ENCODE assay signal across 25 mouse cellular contexts in genomic region chr3:50660566-50660965, GRCm38 (mm10).
"Had no signal": no experiment of that assay in that cellular context is flagged by ENCODE, and none has a peak within 500 bp of the region (broad histone marks: within the 10 kb centered on the region; RNA-seq: fewer than 3 reads in every experiment).

No protein-coding gene starts in this region.

- H3K9me3 ChIP-seq: embryonic facial prominence, embryonic 10.5 days; embryonic facial prominence, embryonic 12.5 days; embryonic facial prominence, embryonic 13.5 days; embryonic facial prominence, embryonic 15.5 days; forebrain, embryonic 10.5 days; forebrain, embryonic 12.5 days; forebrain, embryonic 13.5 days; forebrain, embryonic 15.5 days had no signal

- H3K27me3 ChIP-seq: embryonic facial prominence, embryonic 12.5 days; embryonic facial prominence, embryonic 13.5 days; embryonic facial prominence, embryonic 15.5 days; forebrain, embryonic 12.5 days; forebrain, embryonic 13.5 days; forebrain, embryonic 15.5 days had no signal

- H3K27ac ChIP-seq: embryonic facial prominence, embryonic 10.5 days; embryonic facial prominence, embryonic 12.5 days; embryonic facial prominence, embryonic 13.5 days; embryonic facial prominence, embryonic 15.5 days; forebrain, embryonic 10.5 days; forebrain, embryonic 12.5 days; forebrain, embryonic 13.5 days; forebrain, embryonic 15.5 days; gastrocnemius, adult 2 months; heart, adult 2 months had no signal

- H3K4me1 ChIP-seq: embryonic facial prominence, embryonic 10.5 days; embryonic facial prominence, embryonic 12.5 days; embryonic facial prominence, embryonic 13.5 days; embryonic facial prominence, embryonic 15.5 days; forebrain, embryonic 13.5 days had no signal

- DNase-seq: cerebellum, adult 8-10 months; cerebellum, adult 9-10 months; cerebellum, adult 9-11 months; cerebellum, postnatal 10 days; cerebellum, postnatal 14 days; cerebellum, postnatal 25 days; cerebellum, postnatal 36 days; embryo, embryonic 11 days; forebrain, postnatal 0 days; gastrocnemius, adult 2 months; gastrocnemius, postnatal 10 days; gastrocnemius, postnatal 14 days; gastrocnemius, postnatal 25 days; gastrocnemius, postnatal 36 days; heart, adult 18-20 months; heart, adult 2 months had no signal

- H3K4me3 ChIP-seq: embryonic facial prominence, embryonic 10.5 days; embryonic facial prominence, embryonic 12.5 days; embryonic facial prominence, embryonic 13.5 days; embryonic facial prominence, embryonic 15.5 days; erythroblast, embryonic 14.5 days; forebrain, embryonic 10.5 days; forebrain, embryonic 12.5 days; forebrain, embryonic 13.5 days; forebrain, embryonic 15.5 days; gastrocnemius, adult 2 months; heart, adult 2 months had no signal

- H3K36me3 ChIP-seq: embryonic facial prominence, embryonic 10.5 days; embryonic facial prominence, embryonic 12.5 days; embryonic facial prominence, embryonic 13.5 days; embryonic facial prominence, embryonic 15.5 days; forebrain, embryonic 10.5 days; forebrain, embryonic 12.5 days; forebrain, embryonic 15.5 days had no signal
